Mouse (Mus musculus): Measurements from ENCODE around the gene Ess2. TPM values are rescaled to one million over a fixed set of nuclear protein-coding genes. Genes with fewer than 3 reads are reported as not detected.

Ess2 gene
- polyA plus RNA-seq (2012): 25.9 and 26.0 TPM in 2 replicates

GRCm38 (mm10) chr16:17911052-17911595, at the start of gene Ess2:
Gene Ess2 (minus strand): TSS chr16:17911348.
- TF ChIP-seq GATA1 (IDR thresholded peaks at IDR 0.05; ENCODE audit: low read length): no peak

DNA sequence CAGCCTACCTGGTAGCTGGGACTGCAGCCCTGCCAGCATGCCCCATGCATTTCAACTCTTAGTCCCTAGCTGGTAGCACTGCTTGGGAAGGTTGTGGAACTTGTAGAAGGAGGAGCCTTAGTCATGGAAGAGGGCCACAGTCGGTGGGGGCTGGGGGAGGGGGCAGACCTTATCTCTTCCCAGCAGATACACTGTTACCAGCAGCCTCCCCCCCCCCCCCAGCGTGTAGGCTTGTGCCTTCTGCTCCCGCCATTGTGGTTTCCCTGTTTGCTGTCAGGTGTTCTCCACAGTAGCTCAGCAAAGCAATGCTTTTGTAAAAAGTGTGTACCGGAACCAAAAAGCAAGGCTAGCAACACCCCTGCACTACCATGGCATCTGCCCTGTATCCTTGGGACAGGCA, 40.5 kb upstream of the Ess2 start:
- no peak for TF ChIP-seq GATA1 (IDR thresholded peaks at IDR 0.05; ENCODE audit: low read length)

DNA sequence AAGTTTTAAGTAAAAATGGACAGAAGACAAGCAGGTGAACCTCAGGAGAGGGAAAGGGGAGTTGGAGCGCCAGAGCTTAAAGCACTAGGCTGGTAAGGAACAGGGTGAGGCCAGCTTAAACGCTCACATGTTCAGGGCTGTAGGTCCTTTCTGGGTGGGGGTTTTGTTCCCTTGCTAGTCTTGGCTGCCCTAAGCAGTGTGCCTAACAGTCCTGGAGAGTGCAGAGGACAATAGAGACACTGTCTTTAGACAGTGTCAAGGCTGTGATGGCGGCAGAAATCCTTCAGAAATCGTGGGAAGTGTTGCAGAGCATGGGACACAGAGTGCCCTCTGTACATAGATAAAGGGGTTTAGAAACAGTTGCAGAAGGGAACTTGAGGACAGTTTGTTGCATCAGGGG, 38.9 kb upstream of the Ess2 start:
- no peak for TF ChIP-seq GATA1 (IDR thresholded peaks at IDR 0.05; ENCODE audit: low read length)

- TF ChIP-seq GATA1 (IDR thresholded peaks at IDR 0.05; ENCODE audit: low read length): no peak
Measured at GRCm38 (mm10) chr16:17949421-17949877, 38.3 kb upstream of the Ess2 start.

DNA sequence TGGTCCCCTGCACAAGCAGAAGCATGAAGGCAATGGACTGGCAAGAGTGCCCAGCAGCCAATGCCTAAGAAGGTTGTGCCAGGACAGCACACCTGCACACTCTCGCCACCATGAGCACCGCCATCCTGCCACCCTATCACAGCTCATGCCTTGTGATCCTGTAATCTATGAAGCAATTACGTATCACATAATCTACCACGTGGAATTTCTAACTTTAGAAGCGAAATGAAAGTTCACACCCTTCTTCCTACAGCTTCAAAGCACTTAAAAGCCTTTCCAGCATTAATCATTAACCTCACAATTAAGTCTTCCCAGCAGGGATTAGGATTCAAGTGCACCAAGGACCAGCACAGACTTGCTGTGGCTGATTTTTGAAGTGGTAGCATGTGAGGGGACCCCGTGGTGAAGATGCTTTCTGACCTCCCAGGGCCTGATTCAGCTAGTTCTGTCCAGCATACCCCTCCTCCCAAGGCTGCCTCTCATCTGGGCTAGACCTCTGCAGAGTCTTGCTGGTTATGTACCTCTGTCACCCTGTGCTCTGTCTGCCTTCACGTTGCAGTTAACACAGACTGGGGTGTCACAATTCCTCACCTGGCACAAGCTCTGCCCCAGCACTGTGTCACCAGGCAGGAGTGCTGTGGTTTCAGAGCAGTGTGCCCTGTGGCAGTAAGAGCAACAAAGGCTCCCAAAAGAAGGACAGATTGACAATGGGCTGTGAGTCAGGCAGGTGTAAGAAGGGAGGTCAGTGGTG, 34.1 kb upstream of the Ess2 start:
- no peak for TF ChIP-seq GATA1 (IDR thresholded peaks at IDR 0.05; ENCODE audit: low read length)

GRCm38 (mm10) chr16:17943466-17943865, 32.3 kb upstream of the Ess2 start:
- TF ChIP-seq GATA1 (IDR thresholded peaks at IDR 0.05; ENCODE audit: low read length): no peak

DNA sequence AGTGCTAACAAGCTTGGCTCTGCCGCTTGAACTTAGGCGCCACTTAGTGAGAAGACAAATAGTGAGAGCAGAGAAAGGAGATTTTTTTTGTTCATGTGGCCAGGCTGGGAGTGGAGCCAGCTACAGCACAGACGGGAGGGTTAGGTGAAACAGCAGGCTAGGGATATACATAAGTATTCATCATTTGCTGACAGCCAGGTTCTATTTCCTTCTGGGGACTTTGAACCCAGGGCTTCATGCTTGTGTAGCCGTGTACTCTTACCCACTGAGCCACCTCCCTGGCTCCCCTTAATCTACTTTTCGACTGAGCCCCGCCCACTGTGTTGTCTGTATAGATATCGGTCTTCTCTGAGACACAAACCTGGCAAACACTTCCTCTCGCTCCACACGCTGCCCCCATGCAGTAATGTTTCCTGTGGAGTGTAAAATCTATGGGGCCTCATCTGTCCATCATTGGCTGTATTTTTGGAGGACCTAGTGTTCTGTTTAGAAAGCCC, 28.2 kb upstream of the Ess2 start:
- TF ChIP-seq GATA1 (IDR thresholded peaks at IDR 0.05; ENCODE audit: low read length): no peak

GRCm38 (mm10) chr16:17938821-17939220, 27.7 kb upstream of the Ess2 start:
- no peak for TF ChIP-seq GATA1 (IDR thresholded peaks at IDR 0.05; ENCODE audit: low read length)

GRCm38 (mm10) chr16:17938187-17938586, 27.0 kb upstream of the Ess2 start:
- no peak for TF ChIP-seq GATA1 (IDR thresholded peaks at IDR 0.05; ENCODE audit: low read length)

DNA sequence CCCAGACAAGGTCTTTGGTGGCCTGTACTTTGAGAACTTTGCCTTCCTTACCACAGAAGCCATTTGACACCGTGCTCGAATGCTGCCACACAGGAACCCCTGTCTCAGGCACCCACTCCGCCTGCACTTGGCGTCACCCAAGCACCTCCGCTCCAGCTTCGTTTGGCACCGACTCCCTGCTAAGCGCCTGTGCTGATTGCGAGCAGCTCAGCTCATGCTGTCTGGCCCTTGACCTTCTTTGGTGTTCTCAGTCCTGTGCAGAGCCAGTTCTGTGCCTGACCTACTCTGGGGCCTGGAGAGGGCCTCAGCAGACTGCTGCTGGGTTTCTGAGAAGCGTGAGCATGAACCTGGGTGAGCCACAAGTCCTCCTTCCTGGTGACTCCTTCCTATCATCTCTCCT, 25.6 kb upstream of the Ess2 start:
- TF ChIP-seq GATA1 (IDR thresholded peaks at IDR 0.05; ENCODE audit: low read length): no peak

DNA sequence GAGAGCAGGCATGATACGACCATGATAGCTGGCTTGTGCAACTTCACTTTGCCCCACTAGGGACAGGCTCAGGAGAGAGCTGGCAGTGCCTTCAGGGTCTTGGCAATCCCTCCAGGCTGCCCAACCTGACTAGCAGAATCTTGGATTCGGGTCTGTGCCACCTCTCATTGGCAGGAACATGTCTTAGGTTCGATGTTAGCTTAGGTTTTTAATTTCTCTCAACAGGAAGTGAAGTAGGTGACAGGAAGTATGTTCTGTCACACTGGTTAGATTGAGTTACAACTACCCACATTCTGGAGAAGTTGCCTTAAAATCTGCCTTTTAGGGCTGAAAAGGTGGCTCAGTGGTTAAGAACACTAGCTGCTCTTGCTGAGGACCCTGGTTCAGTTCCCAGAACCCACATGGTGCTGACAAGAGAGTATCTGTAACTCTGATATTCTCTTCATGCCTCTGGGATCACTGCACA, 23.3 kb upstream of the Ess2 start:
- no peak for TF ChIP-seq GATA1 (IDR thresholded peaks at IDR 0.05; ENCODE audit: low read length)

DNA sequence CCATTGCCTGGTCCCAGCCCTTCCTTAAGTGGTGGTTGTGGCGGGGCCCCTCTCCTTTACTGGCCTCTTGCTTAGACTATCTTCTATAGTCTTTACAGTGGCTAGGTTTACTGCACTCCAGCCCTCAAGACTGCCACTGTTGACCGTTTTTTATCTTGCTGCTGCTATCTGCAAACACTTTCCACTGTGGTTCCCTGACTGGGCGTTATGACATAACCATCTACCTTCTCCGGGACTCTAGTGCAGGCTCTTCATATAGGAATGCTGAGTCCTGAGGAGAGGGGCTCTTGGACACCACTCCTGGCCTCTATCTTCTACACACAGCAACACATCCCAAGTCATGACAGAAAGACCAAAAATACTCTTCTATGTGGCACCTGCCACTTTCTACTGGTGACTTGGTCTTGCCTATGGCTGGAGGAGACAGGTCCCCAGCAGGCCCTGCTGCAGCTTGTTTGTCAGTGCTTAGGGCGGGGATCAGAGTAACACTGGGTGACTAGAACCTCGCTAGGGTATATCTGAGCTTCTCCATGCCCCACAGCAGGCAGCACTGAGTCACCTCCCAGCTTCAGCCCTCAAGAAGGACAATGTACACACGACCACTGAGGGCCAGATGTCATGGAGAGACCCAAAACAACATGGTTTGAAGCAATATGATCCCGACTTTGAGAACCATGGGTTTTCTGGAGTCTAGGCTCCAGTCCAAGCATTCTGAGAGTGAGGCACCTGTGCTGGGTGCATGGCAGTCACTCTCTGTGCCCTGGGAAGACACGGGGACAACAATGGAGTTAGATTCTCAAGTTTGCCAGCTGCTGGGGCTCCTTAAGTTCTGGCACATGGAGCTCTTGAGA, 22.7 kb upstream of the Ess2 start:
- TF ChIP-seq GATA1 (IDR thresholded peaks at IDR 0.05; ENCODE audit: low read length): no peak

DNA sequence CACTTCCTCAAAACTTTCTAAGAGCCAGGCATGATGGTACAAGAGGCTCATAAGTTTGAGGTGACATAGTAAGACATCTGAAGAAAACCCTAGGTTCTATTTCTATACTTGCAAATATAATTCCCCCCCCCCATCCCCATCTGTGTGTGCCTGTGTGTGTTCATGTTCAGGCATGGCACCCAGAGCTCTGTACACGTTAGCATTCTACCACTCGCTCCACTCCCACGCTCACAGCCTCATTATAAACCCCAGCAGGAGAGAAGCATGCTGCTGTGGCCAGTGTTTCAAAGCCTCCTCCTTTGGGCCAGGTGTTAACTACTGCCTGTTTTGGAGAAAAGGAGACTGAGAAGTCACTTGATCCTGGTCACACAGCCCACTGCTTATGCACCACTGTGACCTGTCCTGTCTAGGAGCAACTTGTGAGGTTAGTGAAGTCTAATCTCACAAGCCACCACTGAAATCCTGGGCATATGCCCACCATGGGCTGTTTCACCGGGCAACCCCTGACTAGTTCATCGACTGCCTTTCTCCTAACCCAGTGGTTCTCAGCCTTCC, 20.8 kb upstream of the Ess2 start:
- no peak for TF ChIP-seq GATA1 (IDR thresholded peaks at IDR 0.05; ENCODE audit: low read length)

- no peak for TF ChIP-seq GATA1 (IDR thresholded peaks at IDR 0.05; ENCODE audit: low read length)
Measured at GRCm38 (mm10) chr16:17929631-17930030, 18.5 kb upstream of the Ess2 start.

- TF ChIP-seq GATA1 (IDR thresholded peaks at IDR 0.05; ENCODE audit: low read length): no peak
Measured at GRCm38 (mm10) chr16:17929211-17929610, 18.1 kb upstream of the Ess2 start.
